Mouse (Mus musculus): Measurements from ENCODE around the gene Shox2.
A peak's percentile ranks its signal among the peaks of the same experiment; 100 is the strongest.

Shox2 gene

DNA sequence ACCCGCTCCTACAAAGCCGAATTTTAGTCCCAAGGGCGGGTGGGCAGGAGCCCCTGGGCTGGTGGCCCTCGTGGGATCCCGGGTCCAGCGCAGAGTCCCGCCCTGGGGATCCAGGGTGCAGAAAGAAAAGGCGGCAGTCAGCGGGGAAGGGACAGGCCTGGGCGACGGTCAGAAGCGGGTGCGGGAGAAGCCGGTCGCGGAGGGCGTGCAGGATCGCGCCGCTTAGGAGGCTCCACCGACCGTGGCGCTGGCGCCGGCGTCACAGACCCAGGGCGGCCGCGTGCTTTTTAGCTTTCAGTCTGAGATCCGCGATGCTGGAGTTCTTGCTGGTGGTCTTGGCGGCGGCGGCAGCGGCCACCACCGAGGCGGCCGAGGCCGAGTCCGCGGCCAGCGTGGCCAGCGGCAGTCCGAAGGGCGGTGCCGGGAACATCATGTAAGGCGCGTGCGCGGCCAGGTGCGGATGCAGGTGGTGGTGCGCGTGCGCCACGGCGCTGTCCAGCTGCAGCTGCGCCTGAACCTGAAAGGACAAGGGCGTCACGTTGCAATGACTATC is 8.1 kb downstream of the Shox2 start:
- no peaks in the 10 kb centered on the region for H3K36me3 ChIP-seq (ENCODE audit: control insufficient read depth, insufficient read depth, low read length, poor library complexity, severe bottlenecking)
- DNase-seq (ENCODE audit: low read depth, low spot score): peak; percentile 76
- H3K27me3 ChIP-seq (ENCODE audit: control insufficient read depth, insufficient read depth, low read length, poor library complexity, severe bottlenecking): peaks cover 7% of the 10 kb centered on the region; the same call in 1 of the 2 replicates

DNA sequence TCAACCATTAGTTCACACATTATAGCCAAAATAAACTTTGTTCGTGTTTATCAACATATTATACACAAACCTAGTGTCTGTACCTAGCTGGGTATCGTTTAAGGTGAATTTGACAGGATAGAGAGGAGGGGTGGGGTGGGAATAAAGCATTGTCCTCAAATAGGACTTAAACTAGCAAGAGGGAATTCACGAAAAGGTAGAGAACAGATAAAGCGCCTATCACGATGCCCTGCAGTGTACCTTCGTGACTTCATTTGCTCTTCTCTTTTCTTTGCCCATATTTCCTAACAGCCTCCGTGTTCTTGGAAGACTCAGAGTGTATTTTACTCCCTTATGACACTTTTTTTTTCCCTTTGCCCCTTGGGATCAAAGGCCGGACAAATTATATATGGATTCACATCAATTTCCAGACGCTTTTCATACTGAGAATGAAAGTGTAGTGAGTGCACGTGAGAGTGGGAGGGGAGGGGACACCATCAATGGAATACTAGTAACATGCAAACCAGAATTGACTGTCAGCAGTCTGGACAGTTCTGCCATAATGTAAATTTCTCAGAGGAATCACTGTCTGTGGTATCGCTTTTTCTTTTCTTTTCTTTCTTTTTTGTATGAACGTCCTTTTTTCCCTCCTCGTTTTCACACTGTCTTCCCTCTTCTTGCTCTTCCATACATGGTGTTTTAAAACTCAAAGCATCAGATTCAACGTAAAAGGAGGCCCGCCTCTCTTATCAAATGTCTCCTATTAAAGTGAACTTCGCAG is 9.2 kb downstream of the Shox2 start:
- DNase-seq (ENCODE audit: low read depth, low spot score): peak; percentile 18
- Histone ChIP-seq H3K27me3 (ENCODE audit: control insufficient read depth, insufficient read depth, low read length, poor library complexity, severe bottlenecking) (0 out of 2 replicates have a peak, but pooled peaks cover 2% of the 10 kb centered on the region), H3K36me3 (ENCODE audit: control insufficient read depth, insufficient read depth, low read length, poor library complexity, severe bottlenecking) (no peaks in the 10 kb centered on the region)

DNA sequence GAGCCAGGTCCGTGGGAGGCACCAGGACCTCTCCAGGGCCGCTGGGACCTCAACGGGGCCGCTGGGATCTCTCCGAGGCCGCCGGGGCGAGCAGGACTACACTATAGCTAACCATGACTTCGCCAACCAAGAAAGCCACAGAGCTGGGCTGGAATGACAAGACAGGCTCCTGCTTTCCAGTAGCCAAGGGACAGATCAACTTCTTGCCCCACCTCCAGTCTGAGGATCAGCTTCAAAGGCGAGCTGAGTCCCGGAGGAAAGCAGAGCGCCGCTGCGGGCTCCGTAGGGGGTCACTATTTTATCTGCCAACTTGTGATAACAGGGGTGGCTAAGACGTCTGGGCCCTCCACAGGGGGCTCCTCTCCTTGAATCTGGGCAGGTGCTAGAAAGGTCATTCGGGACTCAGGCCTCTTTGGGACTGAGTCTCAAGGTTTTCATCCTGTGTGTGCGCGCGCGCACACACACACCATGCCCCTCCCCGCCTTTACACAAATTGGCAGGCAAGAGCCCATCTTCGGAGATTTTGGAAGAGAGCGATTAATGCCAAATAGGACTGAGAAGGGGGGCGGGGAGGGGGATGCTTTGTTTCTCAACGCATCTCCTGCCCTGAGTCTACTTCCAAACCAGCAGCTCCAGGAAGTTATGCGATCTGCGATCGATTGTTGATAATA is 10.8 kb downstream of the Shox2 start:
- H3K36me3 ChIP-seq (ENCODE audit: control insufficient read depth, insufficient read depth, low read length, poor library complexity, severe bottlenecking): no peaks in the 10 kb centered on the region
- no peak for DNase-seq (ENCODE audit: low read depth, low spot score)
- no peaks in the 10 kb centered on the region for H3K27me3 ChIP-seq (ENCODE audit: control insufficient read depth, insufficient read depth, low read length, poor library complexity, severe bottlenecking)

DNA sequence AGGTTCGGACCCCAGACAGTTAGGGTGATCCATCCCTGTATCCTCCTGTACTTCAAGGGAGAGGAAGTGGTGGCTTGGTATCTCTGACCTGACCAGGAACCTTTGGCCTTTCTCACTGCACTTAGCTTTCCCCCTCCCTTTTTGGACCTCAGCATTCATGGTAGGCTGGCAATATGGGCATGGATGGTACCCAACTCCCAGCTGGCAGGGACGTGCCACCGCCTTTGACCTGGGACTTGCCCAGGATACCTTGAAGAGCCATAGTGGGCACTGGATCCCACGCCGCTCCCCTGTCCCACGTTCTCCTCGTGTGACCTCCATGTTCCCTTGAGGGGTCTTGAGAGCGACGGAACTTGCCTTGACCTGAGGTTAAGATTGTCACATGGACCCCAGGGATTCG is 11.3 kb downstream of the Shox2 start:
- no peak for DNase-seq (ENCODE audit: low read depth, low spot score)
- H3K36me3 ChIP-seq (ENCODE audit: control insufficient read depth, insufficient read depth, low read length, poor library complexity, severe bottlenecking): no peaks in the 10 kb centered on the region
- H3K27me3 ChIP-seq (ENCODE audit: control insufficient read depth, insufficient read depth, low read length, poor library complexity, severe bottlenecking): no peaks in the 10 kb centered on the region

DNA sequence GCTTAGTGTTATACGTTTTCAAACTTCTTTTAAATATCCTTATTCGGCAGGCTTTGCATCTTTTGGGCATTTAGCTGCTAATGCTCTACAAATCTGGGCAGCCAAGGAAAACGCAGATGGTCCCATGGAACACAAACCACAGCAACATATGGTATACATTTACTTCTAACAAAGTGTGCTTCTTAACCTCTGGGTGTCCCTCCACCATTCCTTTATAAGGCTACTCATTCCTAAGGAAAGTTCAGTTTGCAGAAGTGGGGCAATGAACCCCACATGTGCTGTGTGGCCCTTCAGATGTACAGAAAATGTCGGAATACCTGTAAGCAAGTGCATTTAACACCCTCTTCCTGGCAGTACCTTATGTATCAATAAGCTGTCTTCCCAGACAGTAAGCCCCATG is 14.1 kb downstream of the Shox2 start:
- Histone ChIP-seq H3K27me3 (ENCODE audit: control insufficient read depth, insufficient read depth, low read length, poor library complexity, severe bottlenecking) (no peaks in the 10 kb centered on the region), H3K36me3 (ENCODE audit: control insufficient read depth, insufficient read depth, low read length, poor library complexity, severe bottlenecking) (no peaks in the 10 kb centered on the region)
- no peak for DNase-seq (ENCODE audit: low read depth, low spot score)

DNA sequence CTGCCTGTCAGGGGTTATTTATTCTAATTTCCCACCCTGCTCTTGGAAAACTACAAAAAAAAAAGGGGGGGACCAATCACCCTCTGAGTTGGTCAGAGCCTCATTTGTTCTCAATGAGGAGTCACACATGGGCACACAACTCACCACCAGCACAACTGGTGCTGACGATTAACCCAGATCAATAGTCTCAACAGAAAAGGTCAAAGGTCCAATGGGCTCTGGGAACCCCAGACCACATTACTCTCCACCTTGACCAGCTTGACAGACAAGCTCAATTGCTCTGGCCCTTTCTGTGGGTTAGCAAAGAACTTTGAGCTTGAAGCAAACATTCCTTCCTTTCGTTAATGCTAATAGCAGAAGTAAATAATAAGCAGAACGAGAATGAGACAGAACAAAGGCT is 16.7 kb downstream of the Shox2 start:
- Histone ChIP-seq H3K36me3 (ENCODE audit: control insufficient read depth, insufficient read depth, low read length, poor library complexity, severe bottlenecking) (no peaks in the 10 kb centered on the region), H3K27me3 (ENCODE audit: control insufficient read depth, insufficient read depth, low read length, poor library complexity, severe bottlenecking) (no peaks in the 10 kb centered on the region)
- no peak for DNase-seq (ENCODE audit: low read depth, low spot score)

DNA sequence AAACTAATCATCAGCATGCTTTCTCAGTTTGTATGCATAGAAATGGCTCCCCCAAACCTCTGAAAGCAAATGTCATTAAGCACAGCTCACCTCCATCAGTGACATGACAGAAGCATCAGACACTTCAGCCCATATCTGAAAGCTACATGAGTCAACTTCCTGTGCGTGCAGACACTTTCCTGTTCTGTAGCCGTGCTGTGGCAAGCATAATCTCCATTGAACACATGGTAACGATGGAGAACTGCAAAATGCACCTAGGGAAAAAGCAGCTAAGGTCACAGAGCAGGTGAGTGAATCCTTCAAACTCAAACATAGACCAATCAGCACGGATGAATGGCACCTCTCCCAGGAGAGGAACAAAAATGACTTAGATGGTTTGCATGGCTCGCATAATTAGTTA is 21.6 kb downstream of the Shox2 start:
- no peak for DNase-seq (ENCODE audit: low read depth, low spot score)
- Histone ChIP-seq H3K27me3 (ENCODE audit: control insufficient read depth, insufficient read depth, low read length, poor library complexity, severe bottlenecking) (no peaks in the 10 kb centered on the region), H3K36me3 (ENCODE audit: control insufficient read depth, insufficient read depth, low read length, poor library complexity, severe bottlenecking) (no peaks in the 10 kb centered on the region)

DNA sequence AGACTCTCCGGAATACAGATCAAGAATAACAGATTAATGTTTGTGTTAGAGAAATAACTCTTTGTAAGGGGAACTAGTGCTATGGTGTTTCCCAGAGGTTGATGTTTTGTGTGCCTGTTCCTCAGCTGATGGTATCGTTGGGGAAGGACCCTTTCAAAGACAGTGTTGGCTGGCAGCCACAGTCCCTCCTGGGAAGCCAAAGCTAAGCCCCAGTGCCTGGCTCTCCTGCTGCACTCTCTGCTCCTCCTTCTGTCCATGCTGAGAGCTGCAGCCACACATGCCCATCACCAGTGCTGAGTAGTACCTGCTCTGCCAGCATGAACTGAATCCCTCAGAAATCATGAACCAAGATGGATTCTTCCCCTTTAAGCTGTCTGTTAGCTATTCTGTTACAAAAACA is 26.4 kb downstream of the Shox2 start:
- Histone ChIP-seq H3K27me3 (ENCODE audit: control insufficient read depth, insufficient read depth, low read length, poor library complexity, severe bottlenecking) (no peaks in the 10 kb centered on the region), H3K36me3 (ENCODE audit: control insufficient read depth, insufficient read depth, low read length, poor library complexity, severe bottlenecking) (no peaks in the 10 kb centered on the region)
- DNase-seq (ENCODE audit: low read depth, low spot score): no peak

DNA sequence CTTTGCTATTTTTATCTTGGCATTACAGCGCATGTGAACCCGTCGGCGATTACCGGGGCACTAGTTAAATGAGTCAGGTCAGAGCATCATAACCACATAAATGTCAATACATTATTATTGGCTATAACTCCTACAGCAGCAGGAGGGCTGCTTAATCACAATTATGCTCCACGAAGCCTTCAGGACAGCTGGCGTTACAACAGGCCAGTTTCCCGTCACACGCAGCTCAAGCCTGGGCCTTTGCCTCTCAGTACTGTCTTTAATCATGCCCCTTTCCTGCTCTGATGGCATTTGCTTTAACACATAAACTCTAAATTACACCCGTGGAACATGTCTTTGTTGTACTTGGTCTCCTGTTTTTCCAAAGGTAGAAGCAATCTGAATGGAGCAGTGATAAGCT is 41.9 kb downstream of the Shox2 start:
- no peak for DNase-seq (ENCODE audit: low read depth, low spot score)
- Histone ChIP-seq H3K36me3 (ENCODE audit: control insufficient read depth, insufficient read depth, low read length, poor library complexity, severe bottlenecking) (no peaks in the 10 kb centered on the region), H3K27me3 (ENCODE audit: control insufficient read depth, insufficient read depth, low read length, poor library complexity, severe bottlenecking) (no peaks in the 10 kb centered on the region)

DNA sequence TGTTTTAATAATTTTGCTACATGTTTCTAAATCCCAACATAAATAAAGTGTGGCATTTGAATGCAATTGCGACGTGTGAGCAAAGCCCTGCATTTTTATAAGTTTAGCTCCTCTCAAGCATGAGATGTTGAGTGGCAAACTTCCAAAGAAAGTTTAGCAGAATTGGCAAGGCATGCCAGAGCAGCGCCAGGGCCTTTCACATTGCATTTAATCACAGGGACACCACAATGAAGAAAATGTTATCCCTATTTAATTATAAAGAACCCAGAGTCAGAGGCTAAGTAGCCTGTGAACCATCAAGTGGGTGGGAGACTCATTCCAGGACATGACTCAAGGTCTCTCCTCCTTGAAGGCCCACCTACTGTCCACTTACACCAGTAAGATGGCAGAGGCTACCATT is 59.1 kb downstream of the Shox2 start:
- no peaks in the 10 kb centered on the region for H3K36me3 ChIP-seq (ENCODE audit: control insufficient read depth, insufficient read depth, low read length, poor library complexity, severe bottlenecking)
- DNase-seq (ENCODE audit: low read depth, low spot score): no peak
- no peaks in the 10 kb centered on the region for H3K27me3 ChIP-seq (ENCODE audit: control insufficient read depth, insufficient read depth, low read length, poor library complexity, severe bottlenecking)

Data from splenic B cell, adult 2 months (primary cell).